Mouse (Mus musculus): ENCODE results near the gene Hint1.

The Hint1 gene

GRCm38 (mm10) chr11:54861471-54862420, 4.4 kb upstream of the Hint1 start:
- DNase-seq (ENCODE audit: low spot score) = peak; percentile 29

- DNase-seq (ENCODE audit: low spot score) = peak; percentile 83
Measured at GRCm38 (mm10) chr11:54862621-54863520, 3.3 kb upstream of the Hint1 start.

GRCm38 (mm10) chr11:54865330-54866085, 675 bp upstream of the Hint1 start:
- DNase-seq (ENCODE audit: low spot score) = no peak

GRCm38 (mm10) chr11:54867049-54867385, 834 bp downstream of the Hint1 start:
- no peak for DNase-seq (ENCODE audit: low spot score)

GRCm38 (mm10) chr11:54867903-54868434, 1.8 kb downstream of the Hint1 start:
- DNase-seq (ENCODE audit: low spot score) = no peak

GRCm38 (mm10) chr11:54868445-54868844, 2.3 kb downstream of the Hint1 start:
- DNase-seq (ENCODE audit: low spot score) = no peak

GRCm38 (mm10) chr11:54869318-54869717, 3.1 kb downstream of the Hint1 start:
- no peak for DNase-seq (ENCODE audit: low spot score)

GRCm38 (mm10) chr11:54871831-54872537, 5.8 kb downstream of the Hint1 start:
- DNase-seq (ENCODE audit: low spot score) = no peak

GRCm38 (mm10) chr11:54876031-54876430, 9.8 kb downstream of the Hint1 start:
- no peak for DNase-seq (ENCODE audit: low spot score)

GRCm38 (mm10) chr11:54878893-54879292, 12.7 kb downstream of the Hint1 start:
- no peak for DNase-seq (ENCODE audit: low spot score)

GRCm38 (mm10) chr11:54879434-54879833, 13.3 kb downstream of the Hint1 start:
- peak; percentile 88 for DNase-seq (ENCODE audit: low spot score)

GRCm38 (mm10) chr11:54879922-54880321, 13.7 kb downstream of the Hint1 start:
- DNase-seq (ENCODE audit: low spot score) = no peak

GRCm38 (mm10) chr11:54881051-54881474, 14.9 kb downstream of the Hint1 start:
- peak; percentile 58 for DNase-seq (ENCODE audit: low spot score)

GRCm38 (mm10) chr11:54882671-54883070, 16.5 kb downstream of the Hint1 start:
- peak; percentile 54 for DNase-seq (ENCODE audit: low spot score)

GRCm38 (mm10) chr11:54884197-54884828, 18.1 kb downstream of the Hint1 start:
- no peak for DNase-seq (ENCODE audit: low spot score)

- DNase-seq (ENCODE audit: low spot score) = peak; percentile 52
Measured at GRCm38 (mm10) chr11:54884937-54885336, 18.8 kb downstream of the Hint1 start.

- DNase-seq (ENCODE audit: low spot score) = no peak
Measured at GRCm38 (mm10) chr11:54885406-54885805, 19.2 kb downstream of the Hint1 start.

- no peak for DNase-seq (ENCODE audit: low spot score)
Measured at GRCm38 (mm10) chr11:54887927-54888326, 21.7 kb downstream of the Hint1 start.

GRCm38 (mm10) chr11:54891341-54891740, 25.2 kb downstream of the Hint1 start:
- DNase-seq (ENCODE audit: low spot score) = no peak

- DNase-seq (ENCODE audit: low spot score) = peak; percentile 24
Measured at GRCm38 (mm10) chr11:54892091-54892490, 25.9 kb downstream of the Hint1 start.

GRCm38 (mm10) chr11:54894589-54894988, 28.4 kb downstream of the Hint1 start:
- no peak for DNase-seq (ENCODE audit: low spot score)

All from embryo, embryonic 10.5 days (tissue).